Mouse (Mus musculus) C2C12 (cell line): ENCODE measurements around the gene Tnfsf13.

Experiments
- CTCF ChIP-seq: IDR thresholded peaks from one replicate; pipeline ENCODE4 v1.5.1; 2011; ENCODE audit not compliant: control insufficient read depth, insufficient read depth, insufficient read length
- FOSL1 ChIP-seq: IDR thresholded peaks from one replicate; pipeline ENCODE4 v1.8.0; 2011; ENCODE audit warnings: mild to moderate bottlenecking, low read length; ENCODE audit not compliant: poor library complexity, insufficient read depth, severe bottlenecking
- MAX ChIP-seq: IDR thresholded peaks from one replicate; pipeline ENCODE4 v1.6.1; 2011; ENCODE audit warnings: mild to moderate bottlenecking, control low read depth
- MYOG ChIP-seq: IDR thresholded peaks from one replicate; pipeline ENCODE4 v1.6.1; 2011; ENCODE audit not compliant: control insufficient read depth, insufficient read length; ENCODE audit errors: extremely low read depth

GRCm38 (mm10) chr11:69709554-69710446 lies 24.2 kb upstream of the Tnfsf13 start:
- TF ChIP-seq CTCF (no peak), MYOG (no peak), MAX (no peak), FOSL1 (no peak)
